Mouse (Mus musculus): ENCODE measurements at regions not wholly inside any gene's neighbourhood (a gene's known extent, or its start where the extent isn't known, plus 50 kb on each side); places are given as distances from the start of the nearest gene placed in this dataset.
A peak's percentile ranks its signal among the peaks of the same experiment; 100 is the strongest.

DNA sequence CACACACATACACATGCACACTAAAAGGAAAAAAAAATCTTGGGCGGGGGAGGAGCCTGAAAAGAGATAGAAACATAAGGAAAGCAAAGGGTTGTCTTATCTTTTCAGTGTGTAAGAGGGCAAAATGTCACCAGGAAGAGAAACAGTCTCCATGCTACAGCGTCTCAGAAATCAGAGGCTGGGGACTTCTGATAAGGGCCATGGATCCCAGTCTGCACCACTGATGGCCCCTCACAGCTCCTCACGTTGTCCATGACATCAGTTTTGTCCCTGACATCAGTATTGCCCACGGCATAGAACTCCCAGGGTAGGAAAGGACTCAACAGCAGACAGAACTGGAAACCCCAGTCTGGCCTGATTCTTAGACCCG is 135.0 kb downstream of the 2410131K14Rik start:
- TF ChIP-seq POLR2A (IDR thresholded peaks at IDR 0.05; ENCODE audit: control insufficient read depth in 1 of 2, insufficient read depth in 1 of 2, low read depth in 1 of 2, low read length in 2 of 2, poor library complexity in 1 of 2) (no peak), EP300 (IDR thresholded peaks at IDR 0.05; ENCODE audit: low read depth in 1 of 2, low read length in 2 of 2) (no peak), ZNF384 (IDR thresholded peaks at IDR 0.05; ENCODE audit: low read depth, low read length) (peak; percentile 26; the same call in 1 of the 2 replicates), CHD2 (IDR thresholded peaks at IDR 0.05; ENCODE audit: low read length) (no peak), GATA1 (IDR thresholded peaks at IDR 0.05; ENCODE audit: low read depth, low read length) (peak; percentile 41; the same call in 1 of the 2 replicates)
